Mouse (Mus musculus): ENCODE measurements around the gene Tgm7.

DNA sequence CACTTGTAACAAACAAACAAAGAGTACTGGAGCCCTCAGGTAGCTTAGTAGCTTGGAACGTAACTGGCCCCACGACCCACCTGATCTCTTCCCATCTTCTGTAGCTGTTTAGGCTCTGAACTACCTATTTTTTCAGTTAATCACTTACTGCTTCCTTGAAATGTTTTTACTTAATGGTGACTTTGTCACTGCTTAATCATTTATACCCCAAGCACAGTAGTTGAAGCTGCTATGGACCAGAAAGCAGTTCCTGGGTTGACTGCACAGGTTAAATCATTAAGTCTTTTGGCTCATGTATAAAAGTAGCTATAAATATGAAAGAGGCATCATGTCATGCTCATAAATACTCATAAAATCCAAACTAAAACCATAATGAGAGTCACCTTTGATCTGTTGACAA, 5.8 kb upstream of the Tgm7 start:
- TF ChIP-seq CTCF (IDR thresholded peaks at IDR 0.05) = no peak
- TF ChIP-seq EP300 (IDR thresholded peaks at IDR 0.05) = no peak
